14 mouse cellular contexts compared by ENCODE assay signal in genomic region chr11:54530916-54531315, GRCm38 (mm10). TPM values are rescaled to one million over a fixed set of nuclear protein-coding genes. Genes with fewer than 3 reads are reported as not detected.
DNase-seq lines count a peak whose midpoint lies in the region; ATAC-seq lines count a peak whose summit lies in the region.
"Had no signal": no experiment of that assay in that cellular context is flagged by ENCODE, and none has a peak within 500 bp of the region (broad histone marks: within the 10 kb centered on the region; RNA-seq: fewer than 3 reads in every experiment).

No protein-coding gene starts in this region.

- no peak for ATAC-seq in heart, embryonic 13.5 days (ENCODE audit: extremely low read depth, insufficient number of reproducible peaks, low FRiP score, low TSS enrichment)
- ATAC-seq in kidney, embryonic 15.5 days (replicated peaks; ENCODE audit: low FRiP score): no peak
- no peak for ATAC-seq in stomach, embryonic 16.5 days (ENCODE audit: insufficient read depth, low FRiP score)
- ATAC-seq: forebrain, embryonic 13.5 days; inflammation-experienced regulatory T-cells, adult 6 months; midbrain, embryonic 15.5 days had no signal

- peak overlapping the region; percentile 86 for H3K27ac ChIP-seq in heart, embryonic 13.5 days (replicated peaks)
- H3K27ac ChIP-seq in kidney, embryonic 15.5 days: peak overlapping the region; percentile 79
- H3K27ac ChIP-seq in stomach, embryonic 16.5 days (ENCODE audit: low read length): peak overlapping the region; percentile 82; the same call in 1 of the 2 replicates
- H3K27ac ChIP-seq: forebrain, embryonic 13.5 days; liver, embryonic 13.5 days; midbrain, embryonic 15.5 days had no signal

- H3K4me2 ChIP-seq in heart, embryonic 13.5 days: no peak overlapping the region
- H3K4me2 ChIP-seq in kidney, embryonic 15.5 days: no peak overlapping the region
- no peak overlapping the region for H3K4me2 ChIP-seq in stomach, embryonic 16.5 days (ENCODE audit: low read depth, low read length)
- H3K4me2 ChIP-seq: forebrain, embryonic 13.5 days; liver, embryonic 13.5 days; midbrain, embryonic 15.5 days had no signal

- H3K9ac ChIP-seq in heart, embryonic 13.5 days: no peak overlapping the region
- no peak overlapping the region for H3K9ac ChIP-seq in kidney, embryonic 15.5 days
- no peak overlapping the region for H3K9ac ChIP-seq in stomach, embryonic 16.5 days (ENCODE audit: low read length)
- H3K9ac ChIP-seq: forebrain, embryonic 13.5 days; liver, embryonic 13.5 days; midbrain, embryonic 15.5 days had no signal

- H3K4me3 ChIP-seq in heart, embryonic 13.5 days: no peak overlapping the region
- H3K4me3 ChIP-seq in kidney, embryonic 15.5 days (replicated peaks): no peak overlapping the region
- no peak overlapping the region for H3K4me3 ChIP-seq in stomach, embryonic 16.5 days (replicated peaks; ENCODE audit: low read length)
- H3K4me3 ChIP-seq: forebrain, embryonic 13.5 days; liver, embryonic 13.5 days; midbrain, embryonic 15.5 days had no signal

- no peaks in the 10 kb centered on the region for H3K9me3 ChIP-seq in heart, embryonic 13.5 days
- no peaks in the 10 kb centered on the region for H3K9me3 ChIP-seq in kidney, embryonic 15.5 days (replicated peaks)
- no peaks in the 10 kb centered on the region for H3K9me3 ChIP-seq in stomach, embryonic 16.5 days (replicated peaks; ENCODE audit: control insufficient read depth, low read length)
- H3K9me3 ChIP-seq: forebrain, embryonic 13.5 days; liver, embryonic 13.5 days; midbrain, embryonic 15.5 days had no signal

- DNase-seq in heart, adult 11 months: no peak
- no peak for DNase-seq in kidney, postnatal 4 days
- DNase-seq in lung, postnatal 10 days: peak; percentile 32
- DNase-seq in lung, postnatal 25 days (ENCODE audit: low spot score): no peak
- no peak for DNase-seq in right cerebral cortex, postnatal 14 days
- DNase-seq: adrenal gland, adult 8-10 months; liver, embryonic 13.5 days; right cerebral cortex, postnatal 25 days had no signal

- H3K27me3 ChIP-seq in heart, embryonic 13.5 days (replicated peaks): no peaks in the 10 kb centered on the region
- H3K27me3 ChIP-seq in kidney, embryonic 15.5 days: no peaks in the 10 kb centered on the region
- no peaks in the 10 kb centered on the region for H3K27me3 ChIP-seq in stomach, embryonic 16.5 days (ENCODE audit: control insufficient read depth, insufficient read depth, low read length)
- H3K27me3 ChIP-seq: forebrain, embryonic 13.5 days; liver, embryonic 13.5 days; midbrain, embryonic 15.5 days had no signal

- H3K4me1 ChIP-seq in heart, embryonic 13.5 days: peaks cover 49% of the 10 kb centered on the region
- peaks cover 11% of the 10 kb centered on the region for H3K4me1 ChIP-seq in kidney, embryonic 15.5 days
- peaks cover 17% of the 10 kb centered on the region for H3K4me1 ChIP-seq in stomach, embryonic 16.5 days (ENCODE audit: control insufficient read depth, insufficient read depth, low read length)
- H3K4me1 ChIP-seq: midbrain, embryonic 15.5 days had no signal

- whole genome bisulfite sequencing in heart, embryonic 13.5 days: 80% methylated on average over 1 of the region's 1 CpGs
- WGBS in kidney, embryonic 15.5 days: 91% methylated on average over 1 of the region's 1 CpGs
- 85% methylated on average over 1 of the region's 1 CpGs for WGBS in stomach, embryonic 16.5 days

- no peaks in the 10 kb centered on the region for H3K36me3 ChIP-seq in heart, embryonic 13.5 days
- no peaks in the 10 kb centered on the region for H3K36me3 ChIP-seq in kidney, embryonic 15.5 days
- no peaks in the 10 kb centered on the region for H3K36me3 ChIP-seq in stomach, embryonic 16.5 days (ENCODE audit: control insufficient read depth, insufficient read depth, low read length)
- H3K36me3 ChIP-seq: liver, embryonic 13.5 days; midbrain, embryonic 15.5 days had no signal

RNA-seq across cellular contexts. Expression of gene Rapgef6, which starts 8.3 kb away (rescaled TPM):
- 24.0 and 24.8 TPM in 2 replicates for polyA plus RNA-seq in heart, embryonic 13.5 days (2015; fragmentation: Nextera tagmentation; extraction: Ambion mirVana)
- 34.2 and 34.7 TPM in 2 replicates for polyA plus RNA-seq in kidney, embryonic 15.5 days (2015; fragmentation: Nextera tagmentation; extraction: Ambion mirVana)
- 31.2 and 32.1 TPM in 2 replicates for polyA plus RNA-seq in stomach, embryonic 16.5 days (2015; fragmentation: Nextera tagmentation; extraction: Ambion mirVana)
